In genomic region chr11:97684766-97685165, GRCm38 (mm10) we compare ENCODE assay signal across 10 mouse cellular contexts. TPM values are rescaled to one million over a fixed set of nuclear protein-coding genes. Genes with fewer than 3 reads are reported as not detected.
A peak's percentile ranks its signal among the peaks of the same experiment; 100 is the strongest.
DNase-seq lines count a peak whose midpoint lies in the region; ATAC-seq and TF ChIP-seq lines count a peak whose summit lies in the region.
"Had no signal": no experiment of that assay in that cellular context is flagged by ENCODE, and none has a peak within 500 bp of the region (broad histone marks: within the 10 kb centered on the region; RNA-seq: fewer than 3 reads in every experiment).

No protein-coding gene starts in this region.

- no peak for DNase-seq in hindbrain, embryonic 11.5 days (ENCODE audit: low spot score)
- DNase-seq in thymus, postnatal 14 days, result peak; percentile 21
- DNase-seq in thymus, adult 18-20 months, result no peak
- DNase-seq in natural killer cell, adult 2 months (ENCODE audit: low spot score in 2 of 2), result no peak
- no peak for DNase-seq in urinary bladder, postnatal 25 days (ENCODE audit: low spot score)
- DNase-seq: cerebellum, postnatal 36 days; liver, embryonic 13.5 days had no signal

- H3K27me3 ChIP-seq in hindbrain, embryonic 11.5 days (ENCODE audit: control insufficient read depth, insufficient read depth, low read length), result no peaks in the 10 kb centered on the region
- H3K27me3 ChIP-seq in hindbrain, embryonic 16.5 days (replicated peaks; ENCODE audit: control insufficient read depth, insufficient read depth, low read length), result no peaks in the 10 kb centered on the region
- no peaks in the 10 kb centered on the region for H3K27me3 ChIP-seq in hindbrain, embryonic 15.5 days
- H3K27me3 ChIP-seq in small intestine, adult 2 months (ENCODE audit: control insufficient read depth, insufficient read depth, low read length), result no peaks in the 10 kb centered on the region

- no peak overlapping the region for H3K4me2 ChIP-seq in hindbrain, embryonic 11.5 days (replicated peaks; ENCODE audit: low read depth, low read length)
- H3K4me2 ChIP-seq in hindbrain, embryonic 16.5 days (ENCODE audit: low read length), result no peak overlapping the region; the same call in 1 of the 2 replicates
- peak overlapping the region; percentile 93; the same call in 1 of the 2 replicates for H3K4me2 ChIP-seq in hindbrain, embryonic 15.5 days

- H3K36me3 ChIP-seq in hindbrain, embryonic 11.5 days (ENCODE audit: control insufficient read depth, insufficient read depth, low read length), result peaks cover 3% of the 10 kb centered on the region; the same call in 1 of the 2 replicates
- peaks cover 21% of the 10 kb centered on the region for H3K36me3 ChIP-seq in hindbrain, embryonic 16.5 days (ENCODE audit: control insufficient read depth, insufficient read depth, low read length)
- H3K36me3 ChIP-seq in hindbrain, embryonic 15.5 days, result peaks cover 22% of the 10 kb centered on the region
- H3K36me3 ChIP-seq in small intestine, adult 2 months (ENCODE audit: control insufficient read depth, insufficient read depth, low read length), result peaks cover 27% of the 10 kb centered on the region

- 0 out of 2 replicates have a peak, but pooled peaks cover 3% of the 10 kb centered on the region for H3K4me1 ChIP-seq in hindbrain, embryonic 11.5 days (replicated peaks; ENCODE audit: control insufficient read depth, insufficient read depth, low read length)
- H3K4me1 ChIP-seq in hindbrain, embryonic 16.5 days (ENCODE audit: control insufficient read depth, insufficient read depth, low read depth, low read length), result peaks cover 13% of the 10 kb centered on the region
- H3K4me1 ChIP-seq in hindbrain, embryonic 15.5 days (replicated peaks), result peaks cover 22% of the 10 kb centered on the region
- peaks cover 27% of the 10 kb centered on the region for H3K4me1 ChIP-seq in small intestine, adult 2 months (ENCODE audit: control insufficient read depth, insufficient read depth, insufficient read length, low read length)

- H3K27ac ChIP-seq in hindbrain, embryonic 11.5 days (ENCODE audit: low read depth, low read length), result peak overlapping the region; percentile 33; the same call in 1 of the 2 replicates
- no peak overlapping the region for H3K27ac ChIP-seq in hindbrain, embryonic 16.5 days (ENCODE audit: low read depth, low read length)
- no peak overlapping the region for H3K27ac ChIP-seq in hindbrain, embryonic 15.5 days (replicated peaks)
- peak overlapping the region; percentile 73 for H3K27ac ChIP-seq in small intestine, adult 2 months (ENCODE audit: insufficient read depth, low read depth, low read length)
- H3K27ac ChIP-seq: liver, embryonic 13.5 days had no signal

- no peak for TF ChIP-seq CTCF in small intestine, adult 2 months (IDR thresholded peaks at IDR 0.05; ENCODE audit: extremely low read depth, insufficient read length, insufficient replicate concordance, low read depth, low read length)

- H3K9ac ChIP-seq in hindbrain, embryonic 11.5 days (ENCODE audit: low read depth, low read length), result no peak overlapping the region
- H3K9ac ChIP-seq in hindbrain, embryonic 16.5 days (ENCODE audit: low read depth, low read length), result no peak overlapping the region
- no peak overlapping the region; the same call in 1 of the 2 replicates for H3K9ac ChIP-seq in hindbrain, embryonic 15.5 days
- H3K9ac ChIP-seq: liver, embryonic 13.5 days had no signal

- H3K9me3 ChIP-seq in hindbrain, embryonic 11.5 days (ENCODE audit: control insufficient read depth, low read length), result no peaks in the 10 kb centered on the region
- H3K9me3 ChIP-seq in hindbrain, embryonic 16.5 days (ENCODE audit: control insufficient read depth, low read length), result no peaks in the 10 kb centered on the region
- H3K9me3 ChIP-seq in hindbrain, embryonic 15.5 days, result no peaks in the 10 kb centered on the region
- H3K9me3 ChIP-seq: liver, embryonic 13.5 days had no signal

- no peak overlapping the region for H3K4me3 ChIP-seq in hindbrain, embryonic 11.5 days (ENCODE audit: low read depth, low read length)
- H3K4me3 ChIP-seq in hindbrain, embryonic 16.5 days (ENCODE audit: low read length), result no peak overlapping the region
- H3K4me3 ChIP-seq in hindbrain, embryonic 15.5 days, result no peak overlapping the region
- no peak overlapping the region for H3K4me3 ChIP-seq in small intestine, adult 2 months (ENCODE audit: low read depth, low read length)

- no peak for ATAC-seq in hindbrain, embryonic 11.5 days (ENCODE audit: low FRiP score)
- no peak for ATAC-seq in hindbrain, embryonic 16.5 days
- no peak for ATAC-seq in hindbrain, embryonic 15.5 days (ENCODE audit: low FRiP score, low read depth)

- WGBS in hindbrain, embryonic 11.5 days, result 34% methylated on average over 7 of the region's 7 CpGs
- WGBS in hindbrain, embryonic 16.5 days, result 47% methylated on average over 7 of the region's 7 CpGs
- WGBS in hindbrain, embryonic 15.5 days, result 36% methylated on average over 7 of the region's 7 CpGs
- WGBS in small intestine, adult 2 months, result 28% methylated on average over 7 of the region's 7 CpGs

- no peak for TF ChIP-seq POLR2A in small intestine, adult 2 months (IDR thresholded peaks at IDR 0.05; ENCODE audit: low read depth, low read length)

RNA-seq across cellular contexts. Expression of gene Cisd3, which starts 0.9 kb away (rescaled TPM):
- polyA plus RNA-seq in hindbrain, embryonic 11.5 days (2014; fragmentation: Nextera tagmentation; extraction: Ambion mirVana), result 11.8 and 14.8 TPM in 2 replicates
- 37.2 and 42.4 TPM in 2 replicates for polyA plus RNA-seq in hindbrain, embryonic 16.5 days (2015; fragmentation: Nextera tagmentation; extraction: Ambion mirVana)
- polyA plus RNA-seq in hindbrain, embryonic 15.5 days (2015; fragmentation: Nextera tagmentation; extraction: Ambion mirVana), result 33.2 and 37.0 TPM in 2 replicates
- 112 and 249 TPM in 2 replicates for polyA plus RNA-seq in small intestine, adult 2 months (2012; rRNA removed)

RNA-seq across cellular contexts. Expression of gene Pcgf2, which starts 15.5 kb away (rescaled TPM):
- polyA plus RNA-seq in hindbrain, embryonic 11.5 days (2014; fragmentation: Nextera tagmentation; extraction: Ambion mirVana), result 16.9 and 18.6 TPM in 2 replicates
- polyA plus RNA-seq in hindbrain, embryonic 16.5 days (2015; fragmentation: Nextera tagmentation; extraction: Ambion mirVana), result 15.4 and 19.2 TPM in 2 replicates
- 18.9 and 19.5 TPM in 2 replicates for polyA plus RNA-seq in hindbrain, embryonic 15.5 days (2015; fragmentation: Nextera tagmentation; extraction: Ambion mirVana)
- 25.9 and 77.9 TPM in 2 replicates for polyA plus RNA-seq in small intestine, adult 2 months (2012; rRNA removed)

RNA-seq across cellular contexts. Expression of gene Psmb3, which starts 18.4 kb away (rescaled TPM):
- polyA plus RNA-seq in hindbrain, embryonic 11.5 days (2014; fragmentation: Nextera tagmentation; extraction: Ambion mirVana), result 468 and 507 TPM in 2 replicates
- polyA plus RNA-seq in hindbrain, embryonic 16.5 days (2015; fragmentation: Nextera tagmentation; extraction: Ambion mirVana), result 422 and 438 TPM in 2 replicates
- polyA plus RNA-seq in hindbrain, embryonic 15.5 days (2015; fragmentation: Nextera tagmentation; extraction: Ambion mirVana), result 416 and 449 TPM in 2 replicates
- 164 and 330 TPM in 2 replicates for polyA plus RNA-seq in small intestine, adult 2 months (2012; rRNA removed)

RNA-seq across cellular contexts. Expression of gene Mllt6, which starts 21.6 kb away (rescaled TPM):
- 4.1 and 4.2 TPM in 2 replicates for polyA plus RNA-seq in hindbrain, embryonic 11.5 days (2014; fragmentation: Nextera tagmentation; extraction: Ambion mirVana)
- 3.1 and 3.3 TPM in 2 replicates for polyA plus RNA-seq in hindbrain, embryonic 16.5 days (2015; fragmentation: Nextera tagmentation; extraction: Ambion mirVana)
- polyA plus RNA-seq in hindbrain, embryonic 15.5 days (2015; fragmentation: Nextera tagmentation; extraction: Ambion mirVana), result 3.4 and 3.5 TPM in 2 replicates
- 18.4 and 38.6 TPM in 2 replicates for polyA plus RNA-seq in small intestine, adult 2 months (2012; rRNA removed)

RNA-seq across cellular contexts. Expression of gene Epop, which starts 55.3 kb away (rescaled TPM):
- polyA plus RNA-seq in hindbrain, embryonic 11.5 days (2014; fragmentation: Nextera tagmentation; extraction: Ambion mirVana), result 5.7 and 9.1 TPM in 2 replicates
- polyA plus RNA-seq in hindbrain, embryonic 16.5 days (2015; fragmentation: Nextera tagmentation; extraction: Ambion mirVana), result 1.2 and 1.4 TPM in 2 replicates
- polyA plus RNA-seq in hindbrain, embryonic 15.5 days (2015; fragmentation: Nextera tagmentation; extraction: Ambion mirVana), result 2.6 and 3.0 TPM in 2 replicates
- polyA plus RNA-seq in small intestine, adult 2 months (2012; rRNA removed), result 2.1 and 3.8 TPM in 2 replicates

Comparison
In these comparisons a context has a peak if more than half of its experiments do, and no peak if none do; other contexts are left out.
1. H3K27ac ChIP-seq: peak in hindbrain, embryonic 11.5 days (single experiment) and small intestine, adult 2 months (single experiment); none in hindbrain, embryonic 16.5 days (single experiment) and hindbrain, embryonic 15.5 days (single experiment).